Mouse (Mus musculus) embryonic stem cell, embryonic (primary cell): ENCODE measurements at regions not wholly inside any gene's neighbourhood (a gene's known extent, or its start where the extent isn't known, plus 50 kb on each side); places are given as distances from the start of the nearest gene placed in this dataset.

Experiments
- CTCF ChIA-PET, 4 experiments: fragments of 300-600 bp in 2 of 4; fragments of 350-600 bp in 2 of 4; sonication (Branson Sonifier 250); formaldehyde crosslinking; loops; one replicate each; lab custom pipeline; 2022; ENCODE audit warnings: inconsistent platforms in 2 of 4; lab: Charles Lee
- POLR2A ChIA-PET, 4 experiments: fragments of 300-600 bp in 2 of 4; fragments of 350-600 bp in 2 of 4; sonication (Branson Sonifier 250); formaldehyde crosslinking; loops; one replicate each; lab custom pipeline; 2022; ENCODE audit warnings: antibody characterized with exemption in 4 of 4, inconsistent platforms in 1 of 4; lab: Charles Lee

GRCm38 (mm10) chr9:5118584-5118983 is 179.7 kb upstream of the Casp1 start:
- POLR2A ChIA-PET: no interaction called here
- CTCF ChIA-PET: no interaction called here

- POLR2A ChIA-PET: no interaction called here
- CTCF ChIA-PET: no interaction called here
Measured at GRCm38 (mm10) chr9:5121144-5121821, 177.0 kb upstream of the Casp1 start.

GRCm38 (mm10) chr9:5126821-5127220 is 171.5 kb upstream of the Casp1 start:
- CTCF ChIA-PET: no interaction called here
- POLR2A ChIA-PET: interaction anchor here in 1 of 4 experiments (0.6 kb wide), 1 partner anchor 452 kb away, joined by 3 read pairs; no protein-coding TSS in a partner anchor

DNA sequence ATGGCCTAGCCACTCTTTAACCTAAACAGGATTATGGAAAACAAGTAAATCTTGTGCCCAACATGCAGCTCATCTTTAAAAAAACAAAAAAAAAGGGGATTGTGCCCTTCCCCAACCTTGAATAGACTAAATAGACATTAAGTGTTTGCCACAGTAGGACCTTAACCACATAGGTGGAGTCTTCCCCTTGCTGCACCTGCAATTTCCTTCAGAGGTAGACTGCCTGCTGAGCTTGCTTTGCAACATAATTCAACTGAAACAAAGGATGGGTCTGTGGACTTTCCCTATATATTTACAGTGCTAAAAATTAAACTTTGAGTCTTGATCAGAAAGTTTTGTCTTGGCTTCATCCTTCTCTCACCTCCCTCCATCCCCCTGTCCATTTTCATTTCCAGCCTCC is 165.9 kb upstream of the Casp1 start:
- ChIA-PET CTCF (no interaction called here), POLR2A (no interaction called here)

- ChIA-PET POLR2A (no interaction called here), CTCF (interaction anchor here in 1 of 4 experiments (0.8 kb wide), 1 partner anchor 11 kb away, joined by 3 read pairs; no protein-coding TSS in a partner anchor)
Measured at GRCm38 (mm10) chr9:5146604-5147003, 151.7 kb upstream of the Casp1 start.
